Mouse (Mus musculus) brain, embryonic 14.5 days (tissue): ENCODE results near the gene Rmdn2.

Source experiments
- CTCF ChIP-seq: fragments of 200-500 bp; IDR thresholded peaks from 2 replicates; pipeline ENCODE4 v1.5.1; 2012; ENCODE audit warnings: inconsistent platforms, mild to moderate bottlenecking, moderate library complexity, borderline replicate concordance; ENCODE audit not compliant: insufficient read depth, insufficient read length; ENCODE audit errors: extremely low read depth
- POLR2A ChIP-seq: fragments of 200-500 bp; IDR thresholded peaks from 2 replicates; pipeline ENCODE4 v1.6.1; 2012; ENCODE audit warnings: mild to moderate bottlenecking, inconsistent platforms, borderline replicate concordance; ENCODE audit not compliant: poor library complexity, insufficient read depth, insufficient read length, severe bottlenecking; ENCODE audit errors: extremely low read depth

DNA sequence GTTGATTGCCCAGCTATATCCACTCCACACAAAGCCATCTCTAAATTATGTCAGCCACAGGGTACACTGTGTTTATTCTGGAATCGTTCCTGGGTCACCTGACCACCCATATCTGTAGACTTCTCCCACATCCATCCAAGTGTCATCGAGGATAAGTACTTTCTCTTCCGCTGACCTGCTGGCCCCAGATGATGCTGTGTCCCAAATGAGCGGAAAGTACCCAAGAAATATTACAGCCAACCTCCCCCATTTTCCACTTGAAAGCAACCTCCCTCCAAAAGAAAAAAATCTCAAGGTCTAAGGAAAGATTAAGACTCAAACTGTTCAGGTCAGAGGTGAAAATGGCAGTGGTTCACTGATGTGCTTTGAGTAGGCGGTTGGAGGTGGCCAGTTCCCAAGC lies 131.0 kb downstream of the Rmdn2 start:
- TF ChIP-seq POLR2A = no peak
- TF ChIP-seq CTCF = no peak
